Mouse (Mus musculus) erythroid progenitor cell, adult 5-6 weeks (primary cell): ENCODE measurements around the gene Smyd3. TPM values are rescaled to one million over a fixed set of nuclear protein-coding genes. Genes with fewer than 3 reads are reported as not detected.

Experiments
- ATAC-seq: replicated peaks from 2 replicates; pipeline ENCODE4 v1.8.0; 2016; ENCODE audit warnings: moderate number of reproducible peaks, mild to moderate bottlenecking, moderate TSS enrichment, inconsistent platforms; ENCODE audit not compliant: poor library complexity, low FRiP score, severe bottlenecking
- total RNA-seq, 2 experiments: library from RNA; stranded (forward) in 1 of 2; stranded (reverse) in 1 of 2; fragments of 150-400 nt in 1 of 2; fragments of 186-747, 209-891 nt in 1 of 2; gene quantifications; 2 replicates each; pipeline versions ENCODE4 v1.2.3 to v1.2.4; 2015 to 2017; ENCODE audit warnings: low replicate concordance in 2 of 2

Smyd3 gene
- total RNA-seq, 2 experiments from 2014 or later: 0.42 to 7.8 TPM

- no peak for ATAC-seq
Measured at GRCm38 (mm10) chr1:179012273-179012672, 505.6 kb downstream of the Smyd3 start.

GRCm38 (mm10) chr1:179010756-179011155, 507.1 kb downstream of the Smyd3 start:
- no peak for ATAC-seq

DNA sequence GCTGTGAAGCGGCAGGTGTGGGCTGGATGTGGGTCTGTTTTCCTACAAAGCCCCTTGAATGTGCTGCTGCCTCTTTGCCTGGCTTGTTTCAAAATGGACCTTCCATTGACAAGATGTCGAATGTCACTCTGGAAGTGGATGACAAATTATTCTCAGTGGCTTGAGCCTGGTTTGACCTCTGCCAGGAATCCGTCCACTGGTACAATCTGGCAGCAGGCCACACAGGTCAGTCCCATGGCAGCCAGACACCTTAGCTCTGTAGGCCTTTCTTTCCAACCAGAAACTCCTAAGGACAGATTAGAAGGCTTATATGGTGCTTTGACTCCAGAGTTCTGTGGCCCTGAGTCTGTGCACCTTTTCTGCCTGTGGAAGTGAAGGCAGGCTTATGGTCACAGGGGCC, 507.9 kb downstream of the Smyd3 start:
- ATAC-seq: no peak

DNA sequence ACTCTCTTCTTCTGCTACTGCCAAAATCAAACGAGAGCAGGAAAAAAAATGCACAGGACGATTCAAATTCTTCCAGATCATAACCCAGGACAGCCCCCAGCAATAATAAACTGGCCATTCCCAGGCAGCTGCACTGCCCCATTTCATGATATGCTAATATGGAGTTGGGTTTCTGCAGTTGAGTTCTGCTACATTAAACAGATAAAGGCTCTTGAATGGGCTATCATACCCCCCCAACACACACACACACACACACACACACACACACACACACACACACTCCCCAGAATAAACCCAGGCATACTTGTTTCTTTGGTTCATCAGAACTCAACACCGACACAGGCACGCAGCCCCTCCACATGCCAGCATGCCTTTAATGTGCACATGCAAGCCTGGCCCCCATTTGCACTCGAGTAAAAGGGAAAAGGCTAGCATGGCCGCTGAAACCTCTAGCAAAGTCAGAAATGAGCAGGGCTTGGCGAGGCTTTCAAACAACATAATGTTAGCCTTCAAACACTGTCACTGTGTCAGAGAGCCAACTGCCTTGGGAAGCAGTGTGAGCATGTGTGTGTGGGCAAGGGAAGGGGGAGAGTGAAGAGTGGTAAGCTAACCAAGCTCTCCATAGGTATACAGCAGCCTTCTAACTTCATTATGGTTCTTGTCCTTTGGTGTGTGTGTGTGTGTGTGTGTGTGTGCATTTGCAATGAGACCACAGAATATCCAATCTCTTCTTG, 513.5 kb downstream of the Smyd3 start:
- no peak for ATAC-seq

GRCm38 (mm10) chr1:179003406-179004132, 514.3 kb downstream of the Smyd3 start:
- ATAC-seq: no peak

DNA sequence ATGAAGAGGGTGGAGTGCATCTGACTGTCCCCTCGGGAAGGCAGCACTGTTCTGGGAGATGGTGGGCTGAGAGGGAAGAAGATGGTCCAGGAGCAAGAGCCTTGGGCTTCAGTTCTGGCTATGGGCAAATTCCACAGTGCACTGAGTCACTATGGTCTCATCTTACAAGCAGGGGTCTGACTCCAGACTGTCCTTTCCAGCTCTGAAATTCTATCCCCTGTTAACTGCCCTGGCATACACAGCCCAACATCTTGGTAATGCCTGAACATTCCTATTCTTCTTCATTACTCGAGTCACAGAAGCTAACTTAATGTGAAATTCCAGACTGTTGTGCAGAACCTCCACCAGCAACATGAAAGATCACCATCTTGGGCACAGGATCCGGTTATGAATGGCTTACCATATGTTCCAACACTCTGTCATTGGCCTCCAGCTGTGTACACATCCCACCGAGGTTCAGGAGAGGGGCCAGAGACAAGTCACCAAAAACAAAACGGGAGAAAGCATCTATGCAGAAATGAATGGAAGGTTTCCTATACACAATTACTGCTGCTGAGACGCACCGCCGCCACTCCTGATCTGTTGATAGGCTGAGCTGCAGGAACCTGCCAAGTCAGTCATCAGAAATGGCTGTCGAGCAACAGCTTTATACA, 517.8 kb downstream of the Smyd3 start:
- ATAC-seq: no peak

- ATAC-seq: no peak
Measured at GRCm38 (mm10) chr1:178997870-178998269, 520.0 kb downstream of the Smyd3 start.

DNA sequence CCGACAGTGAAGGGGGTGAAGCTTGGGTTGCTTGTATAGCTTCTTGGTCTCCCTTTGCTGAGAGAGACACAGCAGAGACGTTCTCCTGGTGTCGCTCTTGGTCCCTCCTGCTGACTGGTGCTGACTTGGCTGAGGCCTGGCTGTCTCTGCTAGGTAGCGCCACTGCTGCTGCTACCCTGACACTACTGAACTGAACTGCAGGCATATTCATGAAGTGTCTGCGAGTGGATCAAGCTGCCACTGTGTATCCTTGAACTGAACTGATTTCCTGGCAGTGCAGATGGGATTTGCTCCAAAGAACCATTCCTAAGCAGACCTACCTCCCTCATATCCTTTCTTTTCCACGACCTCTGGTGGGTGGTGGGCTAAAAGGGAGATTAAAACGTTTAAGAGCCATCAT, 523.6 kb downstream of the Smyd3 start:
- no peak for ATAC-seq

GRCm38 (mm10) chr1:178992503-178992902, 525.3 kb downstream of the Smyd3 start:
- ATAC-seq: no peak

DNA sequence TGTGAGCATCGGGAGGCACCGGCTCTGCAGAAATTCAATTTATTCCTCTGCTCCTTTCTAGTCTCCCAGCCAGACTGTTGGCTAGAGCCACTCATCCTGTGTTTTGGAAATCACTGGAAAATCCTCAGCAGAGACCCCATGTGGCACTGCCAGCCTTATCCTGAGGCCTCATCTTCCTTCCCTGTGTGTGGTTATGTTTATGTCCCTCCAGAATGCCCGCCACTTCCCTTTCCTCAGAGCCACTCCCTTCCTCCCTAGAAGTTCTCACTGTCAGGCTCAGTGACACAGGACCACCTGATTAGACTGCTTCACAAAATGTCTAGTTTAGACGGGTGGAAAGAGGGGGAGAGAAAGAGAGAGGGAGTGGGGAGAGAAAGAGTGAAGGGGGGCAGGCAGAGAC, 526.4 kb downstream of the Smyd3 start:
- ATAC-seq: no peak

GRCm38 (mm10) chr1:178991045-178991444, 526.8 kb downstream of the Smyd3 start:
- no peak for ATAC-seq

- ATAC-seq: no peak
Measured at GRCm38 (mm10) chr1:178989485-178989884, 528.4 kb downstream of the Smyd3 start.

DNA sequence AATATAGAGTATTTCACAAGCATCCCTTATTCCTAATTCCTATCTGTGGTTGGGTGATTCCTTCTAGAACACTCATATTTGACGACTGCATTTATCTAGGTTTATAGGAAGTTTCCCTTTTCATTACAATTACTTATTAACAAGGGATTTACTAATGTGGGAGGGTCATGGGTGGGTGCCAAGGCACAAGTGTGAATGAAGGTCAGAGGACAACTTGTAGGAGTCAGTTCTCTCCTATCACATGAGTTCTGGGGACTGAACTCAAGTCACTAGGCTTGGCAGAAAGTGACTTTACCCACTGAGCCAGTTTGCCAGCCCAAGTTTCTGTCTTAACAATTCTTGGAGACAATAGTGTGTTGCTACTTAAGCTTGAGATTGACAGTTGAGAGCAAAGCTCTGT, 529.7 kb downstream of the Smyd3 start:
- ATAC-seq: no peak

DNA sequence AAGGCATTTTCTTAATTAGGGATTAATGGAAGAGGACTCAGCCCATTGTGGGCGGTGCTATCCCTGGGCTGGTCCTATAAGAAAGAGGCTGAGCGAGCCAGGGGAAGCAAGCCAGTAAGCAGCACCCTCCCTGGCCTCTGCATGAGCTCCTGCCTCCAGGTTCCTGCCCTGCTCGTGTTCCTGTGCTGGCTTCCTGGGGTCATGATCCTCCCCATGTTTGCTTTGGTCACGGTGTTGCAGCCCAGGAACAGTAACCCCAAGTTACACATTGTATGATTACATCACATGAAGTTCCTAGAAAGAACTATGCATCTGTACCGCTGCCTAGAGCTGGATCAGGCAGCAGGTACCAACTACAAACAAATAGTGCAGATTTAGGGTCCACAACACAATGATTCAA, 536.2 kb downstream of the Smyd3 start:
- no peak for ATAC-seq

GRCm38 (mm10) chr1:178980185-178980584, 537.7 kb downstream of the Smyd3 start:
- ATAC-seq: no peak

DNA sequence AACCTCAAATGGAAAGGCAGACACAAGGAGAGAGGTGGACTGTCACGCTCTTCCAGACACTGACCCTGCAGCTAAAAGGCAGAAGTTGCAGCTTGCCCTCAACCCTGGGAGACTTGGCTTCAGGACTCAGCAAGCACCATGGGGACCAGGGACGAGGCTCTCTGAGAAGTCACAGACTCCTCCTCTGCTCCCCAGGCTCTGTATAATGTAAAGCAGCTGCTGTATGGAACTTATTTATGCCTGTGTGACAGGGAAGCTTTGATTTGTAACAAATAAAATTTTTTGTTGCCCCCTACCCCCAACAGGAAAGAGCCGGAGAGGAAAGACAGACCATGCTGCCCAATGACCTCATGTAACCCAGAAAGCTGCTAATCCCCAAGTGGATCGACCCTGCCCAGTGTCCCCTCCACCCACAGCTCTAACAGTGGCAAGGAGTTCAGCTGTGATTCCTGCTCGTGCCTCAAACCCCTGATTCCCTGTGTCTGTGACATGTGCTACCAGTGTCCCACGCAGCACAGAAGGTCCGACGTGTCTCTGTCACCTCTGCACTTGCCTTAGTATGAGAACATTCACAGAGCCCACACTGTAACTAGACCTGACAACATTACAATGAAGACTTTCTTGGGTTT, 539.1 kb downstream of the Smyd3 start:
- ATAC-seq: no peak

DNA sequence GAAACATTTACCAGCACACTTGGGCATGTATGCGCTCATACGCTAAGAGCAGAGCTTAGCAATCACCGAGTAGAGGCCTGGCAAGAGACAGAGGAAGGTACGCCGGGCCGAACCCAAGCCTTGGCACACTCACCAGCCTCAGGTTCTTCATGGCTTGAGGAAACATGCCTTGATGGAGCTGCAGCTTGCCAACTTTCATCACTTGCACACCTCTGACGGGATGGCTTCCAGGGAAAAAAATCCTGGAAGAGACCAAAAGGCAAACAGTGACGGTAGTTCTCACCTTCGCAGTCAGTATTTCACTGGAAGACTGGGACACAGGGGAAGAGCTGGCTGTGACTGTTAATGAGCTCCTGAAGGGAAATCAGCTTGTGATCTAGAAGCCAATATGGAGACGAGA, 545.8 kb downstream of the Smyd3 start:
- ATAC-seq: no peak

- ATAC-seq: no peak
Measured at GRCm38 (mm10) chr1:178961661-178962060, 556.2 kb downstream of the Smyd3 start.

DNA sequence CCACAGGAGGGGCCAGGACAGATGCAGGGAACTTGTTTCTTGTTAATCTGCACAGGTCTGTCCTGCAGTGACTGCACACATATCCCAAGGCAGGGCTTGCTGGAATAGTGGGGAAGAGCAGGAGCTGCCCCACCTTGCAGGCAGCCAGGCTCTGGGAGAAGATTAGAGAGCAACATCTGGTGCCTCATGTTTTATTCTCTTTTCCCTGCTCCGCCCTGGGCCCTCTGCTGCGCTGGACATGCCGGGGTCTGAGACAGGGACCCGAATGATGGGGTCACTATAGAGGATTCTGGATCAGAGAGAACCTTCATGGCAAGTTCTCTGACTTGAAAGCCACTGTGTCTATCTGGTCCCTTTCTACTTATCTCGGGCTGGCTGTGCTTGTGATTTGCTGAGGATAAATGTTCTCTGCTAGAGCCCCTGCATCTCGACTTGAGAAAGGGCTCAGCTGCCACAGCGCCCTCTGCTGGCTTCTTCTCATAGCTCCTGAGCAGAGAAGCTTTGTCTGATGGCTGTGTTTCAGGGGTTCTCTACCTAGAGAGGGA, 557.8 kb downstream of the Smyd3 start:
- ATAC-seq: no peak

DNA sequence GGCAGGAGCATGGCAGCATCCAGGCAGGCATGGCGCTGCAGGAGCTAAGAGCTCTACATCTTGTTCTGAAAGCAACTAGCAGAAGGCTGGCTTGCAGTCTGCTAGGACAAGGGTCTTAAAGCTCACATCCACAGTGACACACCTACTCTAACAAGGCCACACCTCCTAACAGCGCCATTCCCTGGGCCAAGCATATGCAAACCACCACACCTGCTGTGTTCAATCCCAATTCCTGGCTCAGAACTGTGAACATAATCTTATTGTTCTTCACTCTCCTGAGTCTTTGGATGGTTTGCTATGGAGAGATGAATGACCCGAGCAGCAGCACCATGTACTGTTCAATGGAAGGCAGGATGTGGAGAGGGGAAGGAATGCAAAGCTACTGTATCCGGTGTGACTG, 559.2 kb downstream of the Smyd3 start:
- ATAC-seq: no peak
